Mouse (Mus musculus): Measurements from ENCODE around the gene Lzic.

DNA sequence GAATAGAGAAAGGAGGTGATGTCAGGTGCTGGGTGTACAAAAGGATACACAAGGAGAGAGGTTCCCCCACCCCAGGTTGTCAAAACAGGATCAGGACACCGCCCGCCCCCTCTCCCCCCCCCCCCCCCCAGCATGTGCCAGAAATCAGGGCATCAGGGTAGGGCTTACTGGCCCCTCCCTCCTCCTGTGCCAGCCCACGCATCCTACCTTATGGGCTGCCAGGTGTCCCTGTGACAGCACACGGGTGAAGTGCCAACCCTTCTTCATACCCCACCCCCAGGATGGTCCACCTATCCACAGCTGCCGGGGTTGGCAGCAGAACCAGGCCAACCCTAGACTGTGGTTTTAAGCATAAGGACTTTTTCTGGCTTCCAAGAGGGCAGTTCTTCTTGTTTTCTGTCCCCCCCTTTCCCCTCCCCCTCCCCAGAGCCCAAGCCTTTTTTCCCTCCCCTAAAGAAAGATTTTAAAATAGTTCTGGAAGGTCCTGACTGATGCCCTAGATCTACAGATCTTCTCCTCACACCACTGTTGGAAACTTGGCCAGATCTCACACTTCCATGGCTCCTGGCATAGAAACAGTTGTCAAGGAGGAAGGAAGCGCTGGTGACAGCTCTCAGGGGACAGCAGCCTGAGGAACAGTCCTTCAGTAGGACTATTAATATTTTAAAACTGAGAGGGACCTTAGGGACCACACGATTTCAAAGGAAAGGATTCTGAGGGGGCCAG is 23.3 kb upstream of the Lzic start:
- TF ChIP-seq POLR2A (IDR thresholded peaks at IDR 0.05; ENCODE audit: low read depth, low read length) (no peak), CTCF (conservative IDR thresholded peaks at IDR 0.05; ENCODE audit: insufficient read depth, insufficient read length, low read depth, low read length) (no peak)
